Mouse (Mus musculus) kidney, embryonic 16.5 days (tissue): ENCODE results near the gene Glis3. TPM values are rescaled to one million over a fixed set of nuclear protein-coding genes. Genes with fewer than 3 reads are reported as not detected.
A peak's percentile ranks its signal among the peaks of the same experiment; 100 is the strongest.

Experiments used
- ATAC-seq: fragments of 200-750 bp; cut with Nextera tagmentation; 2 replicates; pipeline ENCODE4 v1.8.0; 2017; ENCODE audit warnings: moderate TSS enrichment; ENCODE audit not compliant: low FRiP score, low TSS enrichment
- H3K27ac ChIP-seq: fragments of 300-500 bp; sonication (generic); 2 replicates; pipeline ENCODE4 v1.5.1; 2014; ENCODE audit warnings: low read length
- H3K27me3 ChIP-seq: fragments of 300-500 bp; sonication (generic); 2 replicates; pipeline ENCODE4 v1.6.1; 2014; ENCODE audit warnings: low read length, control low read depth, mixed read lengths; ENCODE audit not compliant: insufficient read depth
- H3K36me3 ChIP-seq: fragments of 300-500 bp; sonication (generic); 2 replicates; pipeline ENCODE4 v1.6.1; 2014; ENCODE audit warnings: low read length, control low read depth, mixed read lengths; ENCODE audit not compliant: insufficient read depth
- H3K4me1 ChIP-seq: fragments of 300-500 bp; sonication (generic); 2 replicates; pipeline ENCODE4 v1.6.1; 2014; ENCODE audit warnings: low read length, control low read depth, mixed read lengths; ENCODE audit not compliant: insufficient read depth
- H3K4me2 ChIP-seq: fragments of 300-500 bp; sonication (generic); replicated peaks from 2 replicates; pipeline ENCODE4 v1.6.1; 2014; ENCODE audit warnings: low read depth, low read length
- H3K4me3 ChIP-seq: fragments of 300-500 bp; sonication (generic); 2 replicates; pipeline ENCODE4 v1.5.1; 2014; ENCODE audit warnings: mild to moderate bottlenecking, low read length
- H3K9ac ChIP-seq: fragments of 300-500 bp; sonication (generic); replicated peaks from 2 replicates; pipeline ENCODE4 v1.6.1; 2014; ENCODE audit warnings: low read length
- H3K9me3 ChIP-seq: fragments of 300-500 bp; sonication (generic); 2 replicates; pipeline ENCODE4 v1.6.1; 2016; ENCODE audit warnings: low read length, control low read depth
- WGBS: fragments of 180-500 bp; shearing (Covaris S2); extraction: QIAGEN DNeasy Blood & Tissue Kit; methylation state at CpG from one replicate; pipeline ENCODE4 v1.1.7; 2014; 5-methylcytosine and 5-hydroxymethylcytosine counted together
- polyA plus RNA-seq: library from polyadenylated mRNA; unstranded; fragments of >200 nt; fragmentation: Nextera tagmentation; extraction: Ambion mirVana; gene quantifications from 2 replicates; pipeline ENCODE4 v1.2.1, GENCODE M21; 2015

Glis3 gene
- polyA plus RNA-seq, 1 experiment from 2014 or later, result 9.0 TPM

GRCm38 (mm10) chr19:28576619-28577018 is 103.3 kb downstream of the Glis3 start:
- H3K4me3 ChIP-seq, result no peak overlapping the region
- peaks cover 6% of the 10 kb centered on the region; the same call in 1 of the 2 replicates for H3K4me1 ChIP-seq
- WGBS, result 76% methylated on average over 6 of the region's 6 CpGs
- H3K27me3 ChIP-seq, result no peaks in the 10 kb centered on the region
- H3K36me3 ChIP-seq, result no peaks in the 10 kb centered on the region
- no peak for ATAC-seq
- H3K27ac ChIP-seq, result no peak overlapping the region
- no peaks in the 10 kb centered on the region for H3K9me3 ChIP-seq
- H3K4me2 ChIP-seq, result no peak overlapping the region
- H3K9ac ChIP-seq, result no peak overlapping the region

GRCm38 (mm10) chr19:28573641-28574040 is 106.2 kb downstream of the Glis3 start:
- 87% methylated on average over 3 of the region's 3 CpGs for WGBS

GRCm38 (mm10) chr19:28569856-28570255 is 110.0 kb downstream of the Glis3 start:
- ATAC-seq, result no peak
- WGBS, result 30% methylated on average over 3 of the region's 3 CpGs
- no peaks in the 10 kb centered on the region for H3K9me3 ChIP-seq

More at GRCm38 (mm10) chr19:28573641-28574040, 106.2 kb downstream of the Glis3 start:
- H3K27ac ChIP-seq, result no peak overlapping the region
- H3K4me1 ChIP-seq, result peaks cover 7% of the 10 kb centered on the region; the same call in 1 of the 2 replicates
- ATAC-seq, result no peak
- H3K9ac ChIP-seq, result no peak overlapping the region
- no peaks in the 10 kb centered on the region for H3K27me3 ChIP-seq
- no peak overlapping the region for H3K4me2 ChIP-seq
- no peaks in the 10 kb centered on the region for H3K9me3 ChIP-seq
- no peaks in the 10 kb centered on the region for H3K36me3 ChIP-seq
- no peak overlapping the region for H3K4me3 ChIP-seq

GRCm38 (mm10) chr19:28567100-28567499 is 112.8 kb downstream of the Glis3 start:
- Histone ChIP-seq H3K27ac (no peak overlapping the region), H3K4me1 (peaks cover 11% of the 10 kb centered on the region; the same call in 1 of the 2 replicates), H3K9me3 (no peaks in the 10 kb centered on the region), H3K4me2 (no peak overlapping the region), H3K9ac (no peak overlapping the region), H3K27me3 (no peaks in the 10 kb centered on the region), H3K36me3 (no peaks in the 10 kb centered on the region), H3K4me3 (no peak overlapping the region)
- no peak for ATAC-seq
- WGBS, result 63% methylated on average over 1 of the region's 1 CpGs

More at GRCm38 (mm10) chr19:28569856-28570255, 110.0 kb downstream of the Glis3 start:
- no peak overlapping the region for H3K27ac ChIP-seq
- H3K4me1 ChIP-seq, result peaks cover 10% of the 10 kb centered on the region; the same call in 1 of the 2 replicates
- H3K4me2 ChIP-seq, result no peak overlapping the region
- no peak overlapping the region for H3K9ac ChIP-seq
- H3K36me3 ChIP-seq, result no peaks in the 10 kb centered on the region
- no peak overlapping the region for H3K4me3 ChIP-seq
- H3K27me3 ChIP-seq, result no peaks in the 10 kb centered on the region

GRCm38 (mm10) chr19:28566554-28566953 is 113.3 kb downstream of the Glis3 start:
- Histone ChIP-seq H3K4me2 (no peak overlapping the region), H3K36me3 (no peaks in the 10 kb centered on the region), H3K4me1 (peaks cover 16% of the 10 kb centered on the region; the same call in 1 of the 2 replicates), H3K9ac (no peak overlapping the region), H3K27me3 (no peaks in the 10 kb centered on the region), H3K27ac (0 out of 2 replicates have a peak overlapping the region, but pooled peaks have one; percentile 18), H3K4me3 (no peak overlapping the region), H3K9me3 (no peaks in the 10 kb centered on the region)
- no peak for ATAC-seq
- WGBS, result 26% methylated on average over 2 of the region's 2 CpGs

- Histone ChIP-seq H3K36me3 (no peaks in the 10 kb centered on the region), H3K9me3 (no peaks in the 10 kb centered on the region), H3K27me3 (no peaks in the 10 kb centered on the region), H3K9ac (no peak overlapping the region), H3K4me3 (no peak overlapping the region), H3K27ac (peak overlapping the region; percentile 90), H3K4me1 (peaks cover 44% of the 10 kb centered on the region), H3K4me2 (peak overlapping the region; percentile 42; the same call in 1 of the 2 replicates)
- ATAC-seq, result no peak
Measured at GRCm38 (mm10) chr19:28561697-28562002, 118.2 kb downstream of the Glis3 start.

- Histone ChIP-seq H3K4me3 (no peak overlapping the region), H3K27me3 (no peaks in the 10 kb centered on the region), H3K9me3 (no peaks in the 10 kb centered on the region), H3K4me2 (peak overlapping the region; percentile 42), H3K9ac (peak overlapping the region; percentile 58; the same call in 1 of the 2 replicates), H3K27ac (peak overlapping the region; percentile 90), H3K36me3 (no peaks in the 10 kb centered on the region), H3K4me1 (peaks cover 44% of the 10 kb centered on the region)
- ATAC-seq, result peak; percentile 84
- WGBS, result 30% methylated on average over 8 of the region's 8 CpGs
Measured at GRCm38 (mm10) chr19:28560801-28561696, 118.8 kb downstream of the Glis3 start.

GRCm38 (mm10) chr19:28559836-28560235 is 120.0 kb downstream of the Glis3 start:
- Histone ChIP-seq H3K9ac (no peak overlapping the region), H3K36me3 (no peaks in the 10 kb centered on the region), H3K27ac (peak overlapping the region; percentile 90), H3K9me3 (no peaks in the 10 kb centered on the region), H3K27me3 (no peaks in the 10 kb centered on the region), H3K4me3 (no peak overlapping the region), H3K4me2 (peak overlapping the region; percentile 42), H3K4me1 (peaks cover 44% of the 10 kb centered on the region)
- 28% methylated on average over 7 of the region's 7 CpGs for WGBS
- peak; percentile 91 for ATAC-seq

GRCm38 (mm10) chr19:28559400-28559799 is 120.5 kb downstream of the Glis3 start:
- no peaks in the 10 kb centered on the region for H3K9me3 ChIP-seq
- no peaks in the 10 kb centered on the region for H3K27me3 ChIP-seq
- H3K36me3 ChIP-seq, result no peaks in the 10 kb centered on the region
- H3K9ac ChIP-seq, result no peak overlapping the region; the same call in 1 of the 2 replicates
- 63% methylated on average over 10 of the region's 10 CpGs for WGBS
- peak overlapping the region; percentile 36 for H3K4me2 ChIP-seq
- peak overlapping the region; percentile 90 for H3K27ac ChIP-seq
- no peak overlapping the region for H3K4me3 ChIP-seq
- H3K4me1 ChIP-seq, result peaks cover 44% of the 10 kb centered on the region
- ATAC-seq, result peak; percentile 66

GRCm38 (mm10) chr19:28558661-28559060 is 121.2 kb downstream of the Glis3 start:
- Histone ChIP-seq H3K4me1 (peaks cover 44% of the 10 kb centered on the region), H3K4me2 (peak overlapping the region; percentile 36; the same call in 1 of the 2 replicates), H3K9me3 (no peaks in the 10 kb centered on the region), H3K9ac (no peak overlapping the region), H3K36me3 (no peaks in the 10 kb centered on the region), H3K4me3 (no peak overlapping the region), H3K27ac (peak overlapping the region; percentile 90), H3K27me3 (no peaks in the 10 kb centered on the region)
- 41% methylated on average over 8 of the region's 8 CpGs for WGBS
- no peak for ATAC-seq
